Mouse (Mus musculus) adrenal gland (tissue): ENCODE measurements around the gene Padi2.

Source experiments
- intact Hi-C: fragments of 180-260 bp; cut with DNase I; formaldehyde crosslinking; loops from one replicate; pipeline ENCODE4 v1.15.1; 2025

Padi2 gene

GRCm38 (mm10) chr4:140957725-140958124 lies 51.6 kb downstream of the Padi2 start:
- intact Hi-C loops, result loop anchor here (2.0 to 5.0 kb wide), 2 partner anchors 135 to 169 kb away; no protein-coding TSS in a partner anchor

- intact Hi-C loops, result loop anchor here (2.0 to 5.0 kb wide), 2 partner anchors 136 to 170 kb away; no protein-coding TSS in a partner anchor
Measured at GRCm38 (mm10) chr4:140958319-140958718, 52.2 kb downstream of the Padi2 start.

GRCm38 (mm10) chr4:140959128-140959679 lies 53.1 kb downstream of the Padi2 start:
- intact Hi-C loops, result loop anchor here (2.0 to 5.0 kb wide), 2 partner anchors 137 to 170 kb away; no protein-coding TSS in a partner anchor

GRCm38 (mm10) chr4:140959715-140960479 lies 53.8 kb downstream of the Padi2 start:
- intact Hi-C loops, result loop anchor here (2.0 to 5.0 kb wide), 2 partner anchors 138 to 171 kb away; no protein-coding TSS in a partner anchor

GRCm38 (mm10) chr4:140960781-140961466 lies 54.8 kb downstream of the Padi2 start, which contains the start of gene Sdhb:
Sdhb (plus strand) TSS chr4:140961203.
- intact Hi-C loops, result no loop called here

GRCm38 (mm10) chr4:140961467-140962206 lies 55.5 kb downstream of the Padi2 start:
- intact Hi-C loops, result no loop called here

GRCm38 (mm10) chr4:140962207-140962909 lies 56.2 kb downstream of the Padi2 start:
- intact Hi-C loops, result no loop called here

- intact Hi-C loops, result no loop called here
Measured at GRCm38 (mm10) chr4:140962950-140963349, 56.8 kb downstream of the Padi2 start.

GRCm38 (mm10) chr4:140963941-140964597 lies 57.9 kb downstream of the Padi2 start:
- intact Hi-C loops, result loop anchor here (2.0 kb wide), 1 partner anchor 69 kb away; no protein-coding TSS in a partner anchor

- intact Hi-C loops, result loop anchor here (2.0 kb wide), 1 partner anchor 68 kb away; no protein-coding TSS in a partner anchor
Measured at GRCm38 (mm10) chr4:140964620-140965019, 58.5 kb downstream of the Padi2 start.

GRCm38 (mm10) chr4:140967386-140968159 lies 61.4 kb downstream of the Padi2 start:
- intact Hi-C loops, result no loop called here

GRCm38 (mm10) chr4:140971691-140972090 lies 65.5 kb downstream of the Padi2 start:
- intact Hi-C loops, result no loop called here

- intact Hi-C loops, result no loop called here
Measured at GRCm38 (mm10) chr4:140974408-140974807, 68.3 kb downstream of the Padi2 start.

- intact Hi-C loops, result no loop called here
Measured at GRCm38 (mm10) chr4:140975356-140975755, 69.2 kb downstream of the Padi2 start.

- intact Hi-C loops, result no loop called here
Measured at GRCm38 (mm10) chr4:140977278-140977677, 71.1 kb downstream of the Padi2 start.

- intact Hi-C loops, result no loop called here
Measured at GRCm38 (mm10) chr4:140977886-140978692, 71.9 kb downstream of the Padi2 start.

GRCm38 (mm10) chr4:140981605-140982004 lies 75.5 kb downstream of the Padi2 start:
- intact Hi-C loops, result loop anchor here (5.0 kb wide), 1 partner anchor 51 kb away; no protein-coding TSS in a partner anchor

GRCm38 (mm10) chr4:140982808-140983207 lies 76.7 kb downstream of the Padi2 start:
- intact Hi-C loops, result loop anchor here (5.0 kb wide), 1 partner anchor 49 kb away; no protein-coding TSS in a partner anchor
